ENCODE assay signal across 14 mouse cellular contexts in genomic region chr17:79775216-79775615, GRCm38 (mm10).
"Had no signal": no experiment of that assay in that cellular context is flagged by ENCODE, and none has a peak within 500 bp of the region (broad histone marks: within the 10 kb centered on the region; RNA-seq: fewer than 3 reads in every experiment).

No protein-coding gene starts in this region.

- H3K4me3 ChIP-seq: limb, embryonic 12.5 days; liver, embryonic 13.5 days; lung, embryonic 15.5 days; neural tube, embryonic 13.5 days; stomach, embryonic 15.5 days had no signal

- H3K27me3 ChIP-seq: limb, embryonic 12.5 days; liver, embryonic 13.5 days; lung, embryonic 15.5 days; neural tube, embryonic 13.5 days; stomach, embryonic 15.5 days had no signal

- DNase-seq: kidney, adult 8-10 months; kidney, postnatal 25 days; layer of hippocampus, adult 9-11 months; layer of hippocampus, postnatal 36 days; liver; liver, embryonic 13.5 days; liver, postnatal 0 days; lung, postnatal 36 days; right cerebral cortex, postnatal 14 days had no signal

- H3K4me1 ChIP-seq: liver, embryonic 13.5 days; stomach, embryonic 15.5 days had no signal

- H3K9ac ChIP-seq: limb, embryonic 12.5 days; liver, embryonic 13.5 days; liver, postnatal 0 days; lung, embryonic 15.5 days; neural tube, embryonic 13.5 days; stomach, embryonic 15.5 days had no signal

- H3K36me3 ChIP-seq: limb, embryonic 12.5 days; liver, embryonic 13.5 days; lung, embryonic 15.5 days; neural tube, embryonic 13.5 days; stomach, embryonic 15.5 days had no signal

- H3K4me2 ChIP-seq: limb, embryonic 12.5 days; liver, embryonic 13.5 days; lung, embryonic 15.5 days; neural tube, embryonic 13.5 days; stomach, embryonic 15.5 days had no signal

- ATAC-seq: intestine, embryonic 16.5 days; liver, postnatal 0 days had no signal

- H3K9me3 ChIP-seq: liver, embryonic 13.5 days; lung, embryonic 15.5 days; stomach, embryonic 15.5 days had no signal

- H3K27ac ChIP-seq: limb, embryonic 12.5 days; liver, embryonic 13.5 days; lung, embryonic 15.5 days; neural tube, embryonic 13.5 days; stomach, embryonic 15.5 days had no signal
